Mouse (Mus musculus) liver, embryonic 14.5 days (tissue): ENCODE measurements around the gene Slc25a16. TPM values are rescaled to one million over a fixed set of nuclear protein-coding genes. Genes with fewer than 3 reads are reported as not detected.
"Not testable (repeated sequence)": the region's sequence is repeated elsewhere in the genome, so short reads cannot be mapped to it uniquely, and the experiment has no call there.

Experiments
- ATAC-seq: fragments of 200-750 bp; cut with Nextera tagmentation; 2 replicates; pipeline ENCODE4 v1.8.0; 2017; ENCODE audit warnings: moderate number of reproducible peaks, mild to moderate bottlenecking, moderate library complexity; ENCODE audit not compliant: insufficient read depth
- DNase-seq, 3 experiments: peaks; one replicate each; pipeline ENCODE4 v3.0.0-alpha.2; 2012 to 2013; ENCODE audit warnings: low read depth in 3 of 3, low spot score in 3 of 3
- H3K27ac ChIP-seq: fragments of 300-500 bp; sonication (generic); 2 replicates; pipeline ENCODE4 v1.5.1; 2014; ENCODE audit warnings: moderate library complexity, mild to moderate bottlenecking, control low read depth, inconsistent platforms
- H3K27me3 ChIP-seq: fragments of 300-500 bp; sonication (generic); 2 replicates; pipeline ENCODE4 v1.6.1; 2014; ENCODE audit warnings: mild to moderate bottlenecking, low read length, moderate library complexity; ENCODE audit not compliant: control insufficient read depth, insufficient read depth
- H3K36me3 ChIP-seq: fragments of 300-500 bp; sonication (generic); replicated peaks from 2 replicates; pipeline ENCODE4 v1.6.1; 2014; ENCODE audit warnings: low read depth; ENCODE audit not compliant: control insufficient read depth, insufficient read depth
- H3K4me1 ChIP-seq, 2 experiments: fragments of 200-500 bp in 1 of 2; fragments of 300-500 bp in 1 of 2; sonication (generic) in 1 of 2; replicated peaks; 2 replicates each; pipeline ENCODE4 v1.6.1; 2012 to 2014; ENCODE audit warnings: antibody characterized with exemption in 1 of 2, inconsistent platforms in 1 of 2, low read length in 1 of 2; ENCODE audit not compliant: control insufficient read depth in 2 of 2, insufficient read depth in 2 of 2
- H3K4me2 ChIP-seq: fragments of 300-500 bp; sonication (generic); 2 replicates; pipeline ENCODE4 v1.6.1; 2014; ENCODE audit warnings: low read depth, mild to moderate bottlenecking, control low read depth, moderate library complexity
- H3K4me3 ChIP-seq, 2 experiments: fragments of 200-500 bp in 1 of 2; fragments of 300-500 bp in 1 of 2; sonication (generic) in 1 of 2; 2 replicates each; pipeline ENCODE4 v1.5.1; 2012 to 2014; ENCODE audit warnings: low read depth in 2 of 2, low read length in 2 of 2, mild to moderate bottlenecking in 2 of 2, control low read depth in 1 of 2, inconsistent platforms in 1 of 2, moderate library complexity in 1 of 2; ENCODE audit not compliant: insufficient read depth in 1 of 2
- H3K9ac ChIP-seq: fragments of 300-500 bp; sonication (generic); replicated peaks from 2 replicates; pipeline ENCODE4 v1.6.1; 2014; ENCODE audit warnings: mild to moderate bottlenecking, control low read depth, moderate library complexity
- H3K9me3 ChIP-seq: fragments of 300-500 bp; sonication (generic); 2 replicates; pipeline ENCODE4 v1.6.1; 2016; ENCODE audit warnings: low read length, mixed read lengths; ENCODE audit not compliant: control insufficient read depth
- CTCF ChIP-seq: IDR thresholded peaks from 2 replicates; pipeline ENCODE4 v1.5.1; 2016; ENCODE audit warnings: antibody characterized with exemption, low read depth, control low read depth
- EP300 ChIP-seq: IDR thresholded peaks from 2 replicates; pipeline ENCODE4 v1.6.1; 2016; ENCODE audit warnings: antibody characterized with exemption, low read depth
- WGBS: fragments of 180-500 bp; shearing (Covaris S2); extraction: QIAGEN DNeasy Blood & Tissue Kit; methylation state at CpG from one replicate; pipeline ENCODE4 v1.1.7; 2014; ENCODE audit not compliant: insufficient replicate concordance; 5-methylcytosine and 5-hydroxymethylcytosine counted together
- polyA plus RNA-seq, 2 experiments: library from polyadenylated mRNA; depleted of rRNA in 1 of 2; stranded (reverse) in 1 of 2; unstranded in 1 of 2; fragments of >200 nt; fragmentation: Nextera tagmentation in 1 of 2; extraction: Ambion mirVana in 1 of 2; gene quantifications; 2 replicates each; pipeline versions ENCODE4 v1.2.1 to v1.2.3; 2012 to 2014

The Slc25a16 gene
- polyA plus RNA-seq, 2 experiments: 6.2 to 7.0 TPM

- no peak for DNase-seq
- WGBS: 35% methylated on average over 8 of the region's 8 CpGs
- Histone ChIP-seq H3K9me3 (no peaks in the 10 kb centered on the region), H3K27ac (no peak overlapping the region), H3K4me2 (no peak overlapping the region), H3K4me1 (no peaks in the 10 kb centered on the region), H3K36me3 (no peaks in the 10 kb centered on the region), H3K9ac (no peak overlapping the region), H3K4me3 (no peak overlapping the region), H3K27me3 (no peaks in the 10 kb centered on the region)
- TF ChIP-seq CTCF (no peak), EP300 (no peak)
- no peak for ATAC-seq
These were observed 18.6 kb upstream of the Slc25a16 start for GRCm38 (mm10) chr10:62901826-62902225.

DNA sequence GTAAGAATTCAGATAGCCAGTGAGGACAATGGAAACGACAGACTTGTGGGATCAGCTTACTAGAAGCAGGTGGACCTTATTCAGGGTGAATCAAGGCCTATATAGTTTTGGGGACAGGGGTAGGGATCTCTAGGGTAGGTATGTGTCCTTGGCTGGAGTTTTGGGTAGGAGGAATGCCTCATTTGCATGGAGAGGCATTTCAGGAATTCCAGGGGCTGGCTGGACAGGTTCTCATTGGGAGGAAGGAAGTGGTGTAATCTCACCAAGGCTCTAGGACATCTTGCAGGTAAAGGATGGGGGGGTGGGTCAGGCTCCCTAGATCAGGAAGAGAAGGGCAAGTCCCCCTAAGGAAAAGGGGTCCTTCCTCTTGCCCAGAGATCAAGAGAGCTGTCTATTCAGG lies 17.6 kb upstream of the Slc25a16 start:
- no peak for TF ChIP-seq EP300
- TF ChIP-seq CTCF: no peak
- Histone ChIP-seq H3K4me3 (no peak overlapping the region), H3K27me3 (no peaks in the 10 kb centered on the region), H3K4me2 (no peak overlapping the region), H3K4me1 (no peaks in the 10 kb centered on the region), H3K27ac (no peak overlapping the region), H3K36me3 (no peaks in the 10 kb centered on the region), H3K9ac (no peak overlapping the region), H3K9me3 (no peaks in the 10 kb centered on the region)
- DNase-seq: no peak
- ATAC-seq: no peak
- WGBS: 29% methylated on average over 1 of the region's 1 CpGs

DNA sequence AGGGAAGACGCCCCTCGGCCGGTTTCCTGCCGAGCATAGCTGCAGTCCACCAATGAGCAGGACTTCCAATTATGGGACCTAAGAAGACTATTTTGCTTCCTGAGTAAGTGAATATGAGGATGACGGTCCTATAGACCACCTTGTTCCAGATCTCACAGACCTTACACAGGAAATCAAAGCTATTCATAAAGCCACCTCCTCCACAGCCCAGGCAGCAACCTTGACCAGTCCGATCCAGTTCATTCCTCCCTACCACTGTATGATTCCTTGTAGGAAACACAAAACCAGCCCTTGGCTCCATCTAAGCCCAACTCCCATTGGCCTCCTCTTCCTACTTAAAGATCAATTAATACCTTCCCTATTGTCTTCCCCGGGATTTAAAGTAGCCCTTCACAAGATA lies 14.1 kb upstream of the Slc25a16 start:
- DNase-seq (no peak), ATAC-seq (no peak)
- Histone ChIP-seq H3K9me3 (no peaks in the 10 kb centered on the region), H3K27ac (no peak overlapping the region), H3K4me2 (no peak overlapping the region), H3K36me3 (no peaks in the 10 kb centered on the region), H3K27me3 (no peaks in the 10 kb centered on the region), H3K4me1 (no peaks in the 10 kb centered on the region; a peak in 1 of 4 replicates), H3K4me3 (no peak overlapping the region), H3K9ac (no peak overlapping the region)
- TF ChIP-seq CTCF: no peak
- no peak for TF ChIP-seq EP300
- WGBS: 75% methylated on average over 7 of the region's 7 CpGs

GRCm38 (mm10) chr10:62908896-62909295 lies 11.5 kb upstream of the Slc25a16 start, which contains the start of gene Tet1:
Gene Tet1, minus strand, starts transcription at chr10:62908996.
- H3K4me1 ChIP-seq, H3K27me3 ChIP-seq, H3K9ac ChIP-seq, H3K4me3 ChIP-seq, H3K27ac ChIP-seq, DNase-seq, ATAC-seq, H3K36me3 ChIP-seq, H3K9me3 ChIP-seq, H3K4me2 ChIP-seq: not testable (repeated sequence)
- WGBS: no CpG with 5 or more reads among the region's 1 CpGs

GRCm38 (mm10) chr10:62911120-62911519 lies 9.3 kb upstream of the Slc25a16 start:
- Histone ChIP-seq H3K36me3 (no peaks in the 10 kb centered on the region), H3K9ac (no peak overlapping the region), H3K27me3 (no peaks in the 10 kb centered on the region), H3K27ac (no peak overlapping the region), H3K9me3 (no peaks in the 10 kb centered on the region), H3K4me2 (no peak overlapping the region), H3K4me1 (no peaks in the 10 kb centered on the region; a peak in 1 of 4 replicates), H3K4me3 (no peak overlapping the region)
- DNase-seq: no peak
- ATAC-seq: no peak
- TF ChIP-seq EP300 (no peak), CTCF (no peak)
- WGBS: 28% methylated on average over 2 of the region's 2 CpGs
